Mouse (Mus musculus): ENCODE measurements around the gene Sap18. TPM values are rescaled to one million over a fixed set of nuclear protein-coding genes. Genes with fewer than 3 reads are reported as not detected.
"Not testable (repeated sequence)": the region's sequence is repeated elsewhere in the genome, so short reads cannot be mapped to it uniquely, and the experiment has no call there.

The Sap18 gene
- polyA plus RNA-seq, 1 experiment from 2014 or later: 27.8 TPM

- Histone ChIP-seq H3K27me3 (no peaks in the 10 kb centered on the region), H3K4me3 (no peak overlapping the region), H3K9ac (no peak overlapping the region), H3K27ac (no peak overlapping the region), H3K4me1 (no peaks in the 10 kb centered on the region), H3K4me2 (replicated peaks) (no peak overlapping the region), H3K36me3 (peaks cover 30% of the 10 kb centered on the region), H3K9me3 (no peaks in the 10 kb centered on the region)
- ATAC-seq (ENCODE audit: insufficient number of reproducible peaks, insufficient read depth, low FRiP score, low TSS enrichment): no peak
- 90% methylated on average over 2 of the region's 2 CpGs for WGBS
Measured at GRCm38 (mm10) chr14:57833526-57833925, 35.5 kb downstream of the Sap18 start.

- Histone ChIP-seq H3K9me3 (no peaks in the 10 kb centered on the region), H3K27me3 (no peaks in the 10 kb centered on the region), H3K4me2 (replicated peaks) (no peak overlapping the region), H3K9ac (no peak overlapping the region), H3K27ac (no peak overlapping the region), H3K4me1 (no peaks in the 10 kb centered on the region), H3K4me3 (no peak overlapping the region), H3K36me3 (peaks cover 35% of the 10 kb centered on the region)
- no peak for ATAC-seq (ENCODE audit: insufficient number of reproducible peaks, insufficient read depth, low FRiP score, low TSS enrichment)
- 93% methylated on average over 10 of the region's 10 CpGs for WGBS
Measured at GRCm38 (mm10) chr14:57835157-57835556, 37.2 kb downstream of the Sap18 start.

GRCm38 (mm10) chr14:57844535-57844934, 46.6 kb downstream of the Sap18 start:
- peaks cover 46% of the 10 kb centered on the region for H3K36me3 ChIP-seq
- H3K9me3 ChIP-seq: no peaks in the 10 kb centered on the region
- H3K9ac ChIP-seq: no peak overlapping the region
- H3K4me3 ChIP-seq: no peak overlapping the region
- no peak overlapping the region for H3K4me2 ChIP-seq (replicated peaks)
- no peak overlapping the region for H3K27ac ChIP-seq
- ATAC-seq (ENCODE audit: insufficient number of reproducible peaks, insufficient read depth, low FRiP score, low TSS enrichment): no peak
- no peaks in the 10 kb centered on the region for H3K27me3 ChIP-seq
- WGBS: 86% methylated on average over 3 of the region's 3 CpGs
- H3K4me1 ChIP-seq: no peaks in the 10 kb centered on the region

GRCm38 (mm10) chr14:57848061-57848460, 50.1 kb downstream of the Sap18 start:
- not testable (repeated sequence) for H3K4me1 ChIP-seq; H3K27ac ChIP-seq; H3K4me2 ChIP-seq (replicated peaks); H3K9ac ChIP-seq; H3K4me3 ChIP-seq; H3K27me3 ChIP-seq; ATAC-seq (ENCODE audit: insufficient number of reproducible peaks, insufficient read depth, low FRiP score, low TSS enrichment); H3K9me3 ChIP-seq
- WGBS: 78% methylated on average over 5 of the region's 5 CpGs
- H3K36me3 ChIP-seq: peaks cover 40% of the 10 kb centered on the region

GRCm38 (mm10) chr14:57848646-57849045, 50.7 kb downstream of the Sap18 start:
- no peak overlapping the region for H3K9ac ChIP-seq
- no peaks in the 10 kb centered on the region for H3K27me3 ChIP-seq
- peaks cover 39% of the 10 kb centered on the region for H3K36me3 ChIP-seq
- H3K4me3 ChIP-seq: no peak overlapping the region
- H3K9me3 ChIP-seq: no peaks in the 10 kb centered on the region
- 91% methylated on average over 2 of the region's 2 CpGs for WGBS
- no peak overlapping the region for H3K27ac ChIP-seq
- H3K4me1 ChIP-seq: no peaks in the 10 kb centered on the region
- no peak overlapping the region for H3K4me2 ChIP-seq (replicated peaks)
- no peak for ATAC-seq (ENCODE audit: insufficient number of reproducible peaks, insufficient read depth, low FRiP score, low TSS enrichment)

- Histone ChIP-seq H3K4me1 (no peaks in the 10 kb centered on the region), H3K36me3 (peaks cover 30% of the 10 kb centered on the region)
- WGBS: 85% methylated on average over 3 of the region's 3 CpGs
Measured at GRCm38 (mm10) chr14:57850330-57850729, 52.4 kb downstream of the Sap18 start.

GRCm38 (mm10) chr14:57852961-57853360, 55.0 kb downstream of the Sap18 start:
- no peak overlapping the region for H3K4me3 ChIP-seq
- peaks cover 26% of the 10 kb centered on the region for H3K36me3 ChIP-seq
- H3K4me1 ChIP-seq: no peaks in the 10 kb centered on the region
- H3K4me2 ChIP-seq (replicated peaks): no peak overlapping the region
- no peak overlapping the region for H3K9ac ChIP-seq
- ATAC-seq (ENCODE audit: insufficient number of reproducible peaks, insufficient read depth, low FRiP score, low TSS enrichment): no peak
- H3K27me3 ChIP-seq: no peaks in the 10 kb centered on the region
- H3K27ac ChIP-seq: no peak overlapping the region
- WGBS: 90% methylated on average over 2 of the region's 2 CpGs
- no peaks in the 10 kb centered on the region for H3K9me3 ChIP-seq

More at GRCm38 (mm10) chr14:57850330-57850729, 52.4 kb downstream of the Sap18 start:
- Histone ChIP-seq H3K4me2 (replicated peaks) (no peak overlapping the region), H3K4me3 (no peak overlapping the region), H3K9ac (no peak overlapping the region), H3K27ac (no peak overlapping the region), H3K9me3 (no peaks in the 10 kb centered on the region), H3K27me3 (no peaks in the 10 kb centered on the region)
- ATAC-seq (ENCODE audit: insufficient number of reproducible peaks, insufficient read depth, low FRiP score, low TSS enrichment): no peak

GRCm38 (mm10) chr14:57856037-57856436, 58.1 kb downstream of the Sap18 start:
- not testable (repeated sequence) for H3K4me3 ChIP-seq; H3K9ac ChIP-seq; H3K4me1 ChIP-seq; H3K27me3 ChIP-seq; H3K27ac ChIP-seq; ATAC-seq (ENCODE audit: insufficient number of reproducible peaks, insufficient read depth, low FRiP score, low TSS enrichment); H3K4me2 ChIP-seq (replicated peaks); H3K9me3 ChIP-seq
- peaks cover 27% of the 10 kb centered on the region for H3K36me3 ChIP-seq

Small RNA genes within 50 kb of the gene (microRNA-seq; reads per million reads assigned to microRNA genes)
- gene Mir3077: not detected

Other genes starting within 250 kb of the Sap18 start
- 95.3 TPM in 2 replicates for gene Eef1akmt1, start 226.6 kb upstream of the Sap18 start, polyA plus RNA-seq (2016; fragmentation: Nextera tagmentation; extraction: Ambion mirVana)
- gene Xpo4, start 132.8 kb upstream of the Sap18 start, polyA plus RNA-seq (2016; fragmentation: Nextera tagmentation; extraction: Ambion mirVana): 31.6 and 32.7 TPM in 2 replicates
- not detected in 2 replicates for gene Gm49361, start 52.1 kb upstream of the Sap18 start, polyA plus RNA-seq (2016; fragmentation: Nextera tagmentation; extraction: Ambion mirVana)
- gene Lats2, start 39.8 kb upstream of the Sap18 start, polyA plus RNA-seq (2016; fragmentation: Nextera tagmentation; extraction: Ambion mirVana): 25.4 and 26.3 TPM in 2 replicates
- gene Ska3, start 28.0 kb downstream of the Sap18 start, polyA plus RNA-seq (2016; fragmentation: Nextera tagmentation; extraction: Ambion mirVana): 43.9 and 46.7 TPM in 2 replicates
- 127 and 137 TPM in 2 replicates for gene Mrpl57, start 28.1 kb downstream of the Sap18 start, polyA plus RNA-seq (2016; fragmentation: Nextera tagmentation; extraction: Ambion mirVana)
- 73.0 and 79.6 TPM in 2 replicates for gene Zdhhc20, start 92.1 kb downstream of the Sap18 start, polyA plus RNA-seq (2016; fragmentation: Nextera tagmentation; extraction: Ambion mirVana)
- 94.0 and 98.6 TPM in 2 replicates for gene Micu2, start 201.1 kb downstream of the Sap18 start, polyA plus RNA-seq (2016; fragmentation: Nextera tagmentation; extraction: Ambion mirVana)